Mouse (Mus musculus) mouse trophoblast stem cell (cell line): ENCODE measurements around the gene Edf1.

ENCODE experiments used
- in situ Hi-C, 2 experiments: fragments of 300-500 bp; cut with MseI, MboI; formaldehyde crosslinking; loops; 2 replicates in 1 of 2; 3 replicates in 1 of 2; pipeline ENCODE4 v1.15.1; 2025

The Edf1 gene

GRCm38 (mm10) chr2:25561946-25562345 lies 4.3 kb downstream of the Edf1 start:
- in situ Hi-C loops, result no loop called here

- in situ Hi-C loops, result no loop called here
Measured at GRCm38 (mm10) chr2:25565741-25566140, 8.1 kb downstream of the Edf1 start.

- in situ Hi-C loops, result no loop called here
Measured at GRCm38 (mm10) chr2:25566558-25566957, 8.9 kb downstream of the Edf1 start.

GRCm38 (mm10) chr2:25568473-25569019 lies 10.9 kb downstream of the Edf1 start:
- in situ Hi-C loops, result no loop called here

- in situ Hi-C loops, result no loop called here
Measured at GRCm38 (mm10) chr2:25569323-25569722, 11.7 kb downstream of the Edf1 start.

GRCm38 (mm10) chr2:25571221-25571620 lies 13.6 kb downstream of the Edf1 start:
- in situ Hi-C loops, result no loop called here

- in situ Hi-C loops, result no loop called here
Measured at GRCm38 (mm10) chr2:25573068-25573467, 15.4 kb downstream of the Edf1 start.

GRCm38 (mm10) chr2:25574136-25574535 lies 16.5 kb downstream of the Edf1 start:
- in situ Hi-C loops, result no loop called here

GRCm38 (mm10) chr2:25574579-25575431 lies 17.2 kb downstream of the Edf1 start, which contains the start of the genes Mamdc4 and Phpt1:
Gene Mamdc4 (minus strand): TSS chr2:25574845.
Gene Phpt1 (minus strand): TSS chr2:25575224.
- in situ Hi-C loops, result no loop called here

- in situ Hi-C loops, result no loop called here
Measured at GRCm38 (mm10) chr2:25575432-25576027, 17.9 kb downstream of the Edf1 start.

- in situ Hi-C loops, result no loop called here
Measured at GRCm38 (mm10) chr2:25576028-25576850, 18.6 kb downstream of the Edf1 start.

- in situ Hi-C loops, result no loop called here
Measured at GRCm38 (mm10) chr2:25576965-25577891, 19.6 kb downstream of the Edf1 start.

GRCm38 (mm10) chr2:25577951-25578795 lies 20.5 kb downstream of the Edf1 start:
- in situ Hi-C loops, result no loop called here

- in situ Hi-C loops, result no loop called here
Measured at GRCm38 (mm10) chr2:25578796-25579736, 21.4 kb downstream of the Edf1 start.

GRCm38 (mm10) chr2:25579737-25580460 lies 22.3 kb downstream of the Edf1 start:
- in situ Hi-C loops, result no loop called here

- in situ Hi-C loops, result no loop called here
Measured at GRCm38 (mm10) chr2:25580621-25581101, 23.0 kb downstream of the Edf1 start.

GRCm38 (mm10) chr2:25581294-25581864 lies 23.7 kb downstream of the Edf1 start, which contains the start of gene Ajm1:
Gene Ajm1 (minus strand): TSS chr2:25581757.
- in situ Hi-C loops, result no loop called here
